Mouse (Mus musculus) urinary bladder, postnatal 10 days (tissue): ENCODE measurements around the gene Zfp984.
"Not testable (repeated sequence)": the region's sequence is repeated elsewhere in the genome, so short reads cannot be mapped to it uniquely, and the experiment has no call there.

Experiments used
- DNase-seq: peaks from one replicate; pipeline ENCODE4 v3.0.0; 2022; ENCODE audit warnings: low spot score

The Zfp984 gene

DNA sequence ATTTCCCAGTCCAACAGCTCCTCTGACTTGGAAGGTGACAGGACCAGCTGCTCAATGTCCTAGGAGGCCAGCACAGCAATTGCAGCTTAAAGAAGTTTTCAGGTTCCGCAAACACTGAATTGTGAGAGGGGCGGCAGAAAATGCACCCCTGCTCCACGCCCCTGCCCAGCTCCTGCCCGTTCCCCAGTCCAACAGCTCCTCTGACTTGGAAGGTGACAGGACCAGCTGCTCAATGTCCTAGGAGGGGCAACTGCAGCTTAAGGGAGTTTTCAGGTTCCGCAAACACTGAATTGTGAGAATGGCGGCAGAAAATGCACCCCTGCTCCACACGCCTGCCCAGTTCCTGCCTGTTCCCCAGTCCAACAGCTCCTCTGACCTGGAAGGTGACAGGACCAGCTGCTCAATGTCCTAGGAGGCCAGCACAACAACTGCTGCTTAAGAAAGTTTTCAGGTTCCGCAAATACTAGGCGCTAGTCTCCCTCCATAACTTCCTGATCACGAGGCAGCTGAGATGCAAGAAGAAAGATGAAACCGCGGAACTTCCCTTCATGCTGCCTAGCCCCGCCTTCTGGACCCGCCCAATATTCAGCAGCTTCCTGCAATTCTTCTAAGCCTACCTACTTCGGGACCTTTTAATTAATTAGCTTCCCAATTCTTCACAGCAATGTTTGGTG, at the start of gene Zfp984:
Gene Zfp984, minus strand, starts transcription at position 497 of the 674 bp plus-strand sequence.
- not testable (repeated sequence) for DNase-seq

- DNase-seq = no peak
Measured at GRCm38 (mm10) chr4:147850776-147851175, 41.2 kb upstream of the Zfp984 start.

GRCm38 (mm10) chr4:147848584-147848991, 39.0 kb upstream of the Zfp984 start:
- no peak for DNase-seq

GRCm38 (mm10) chr4:147847614-147848583, 38.3 kb upstream of the Zfp984 start, which contains the start of gene Zfp933:
Zfp933 (minus strand) TSS chr4:147848366.
- DNase-seq = no peak

GRCm38 (mm10) chr4:147842871-147843270, 33.3 kb upstream of the Zfp984 start:
- DNase-seq = no peak

DNA sequence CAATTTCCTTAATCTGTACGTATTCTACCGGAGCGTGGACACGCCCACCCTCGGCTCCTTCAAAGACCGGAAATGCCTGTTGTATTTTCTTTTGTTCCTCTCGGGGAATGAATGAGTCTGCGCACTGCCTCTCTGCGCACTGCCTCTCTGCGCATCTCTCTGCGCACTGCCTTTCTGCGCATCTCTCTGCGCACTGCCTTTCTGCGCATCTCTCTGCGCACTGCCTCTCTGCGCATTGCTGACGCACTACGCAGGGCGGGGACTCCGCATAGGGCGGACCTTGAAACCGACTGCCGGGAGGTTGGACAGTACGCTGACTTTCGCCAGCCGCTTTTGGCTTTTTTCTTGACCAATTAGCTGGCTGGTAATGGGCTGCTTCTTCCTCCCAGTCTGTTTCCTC, 29.7 kb upstream of the Zfp984 start:
- DNase-seq = not testable (repeated sequence)

- no peak for DNase-seq
Measured at GRCm38 (mm10) chr4:147824389-147824788, 14.8 kb upstream of the Zfp984 start.

DNA sequence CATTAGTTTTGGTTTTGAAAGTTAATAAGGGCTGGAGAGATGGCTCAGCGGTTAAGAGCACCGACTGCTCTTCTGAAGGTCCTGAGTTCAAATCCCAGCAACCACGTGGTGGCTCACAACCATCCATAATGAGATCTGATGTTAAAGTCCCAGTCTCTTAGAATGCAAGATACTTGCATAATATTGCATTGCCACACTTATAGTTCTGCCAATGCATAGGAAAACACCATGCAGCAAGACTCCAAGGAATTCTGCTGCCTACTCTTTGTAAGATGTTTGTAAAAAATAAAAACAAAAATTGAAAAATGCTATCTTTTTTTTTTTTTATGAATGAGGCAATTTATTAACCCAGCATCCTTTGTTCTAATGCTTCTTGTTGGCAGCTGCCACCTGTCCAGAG, 11.8 kb upstream of the Zfp984 start:
- DNase-seq = not testable (repeated sequence)

- not testable (repeated sequence) for DNase-seq
Measured at GRCm38 (mm10) chr4:147819659-147820058, 10.1 kb upstream of the Zfp984 start.

- DNase-seq = no peak
Measured at GRCm38 (mm10) chr4:147814592-147815167, 5.1 kb upstream of the Zfp984 start.

DNA sequence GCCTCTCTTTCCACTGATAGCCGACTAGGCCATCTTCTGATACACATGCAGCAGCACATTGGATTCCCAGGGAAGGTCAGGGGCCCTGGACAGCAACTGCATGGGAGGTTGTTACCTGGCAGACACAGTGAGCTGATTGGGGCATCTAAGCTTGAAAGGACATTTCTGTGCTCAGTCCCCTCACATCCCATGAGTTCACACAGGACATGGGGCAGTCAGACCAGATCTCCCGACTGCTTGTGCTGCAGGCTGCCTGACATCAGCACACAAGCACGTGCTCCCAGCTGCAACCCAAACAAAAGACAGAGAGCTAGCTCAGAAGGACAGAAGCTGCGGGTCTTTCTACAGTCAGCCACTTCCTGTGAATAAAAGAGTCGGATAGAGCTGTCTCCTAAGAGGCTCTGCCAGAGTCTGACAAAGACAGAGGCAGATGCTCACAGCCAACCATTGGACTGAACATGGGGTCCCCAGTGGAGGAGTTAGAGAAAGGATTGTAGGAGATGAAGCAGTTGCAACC, 3.7 kb upstream of the Zfp984 start:
- DNase-seq = no peak

GRCm38 (mm10) chr4:147809966-147810304, 347 bp upstream of the Zfp984 start:
- not testable (repeated sequence) for DNase-seq

DNA sequence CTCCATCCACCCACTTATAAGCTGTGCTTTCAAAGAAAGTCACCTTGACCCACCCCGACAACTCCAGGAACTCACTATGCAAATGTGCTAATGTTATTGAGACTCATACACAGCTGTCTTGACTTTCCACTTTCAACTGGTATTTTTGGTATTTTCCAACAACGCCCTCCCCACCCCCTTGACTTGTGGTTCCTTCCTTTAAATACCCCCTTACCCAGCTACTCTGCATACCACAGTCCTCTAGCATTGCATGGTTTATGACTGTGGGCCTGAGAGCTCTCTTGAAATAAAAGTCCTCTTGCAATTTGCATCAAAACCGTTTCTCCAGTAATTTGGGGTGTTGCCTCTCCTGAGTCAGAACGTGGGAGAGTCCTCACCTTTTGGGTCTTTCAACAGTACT, 1.1 kb downstream of the Zfp984 start:
- not testable (repeated sequence) for DNase-seq

DNA sequence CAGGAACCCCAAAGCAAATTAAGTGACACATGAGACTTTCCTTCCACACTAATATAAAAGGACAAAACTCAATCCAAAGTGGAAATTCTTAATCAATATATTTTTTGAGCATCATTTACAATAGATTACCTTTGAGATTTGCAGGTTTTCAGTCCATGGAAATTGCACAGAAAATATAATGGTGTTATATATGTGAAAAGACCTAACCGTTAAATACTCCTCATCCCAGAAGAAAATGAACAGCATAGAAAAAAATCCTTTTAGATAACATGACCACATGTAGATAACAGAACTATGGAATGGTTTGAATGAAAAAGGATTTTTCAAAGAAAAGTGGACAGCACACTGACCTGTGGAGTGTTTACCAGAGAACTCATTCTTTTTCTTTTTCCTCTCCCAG, 14.3 kb downstream of the Zfp984 start:
- not testable (repeated sequence) for DNase-seq

GRCm38 (mm10) chr4:147794026-147794665, 15.4 kb downstream of the Zfp984 start:
- not testable (repeated sequence) for DNase-seq

DNA sequence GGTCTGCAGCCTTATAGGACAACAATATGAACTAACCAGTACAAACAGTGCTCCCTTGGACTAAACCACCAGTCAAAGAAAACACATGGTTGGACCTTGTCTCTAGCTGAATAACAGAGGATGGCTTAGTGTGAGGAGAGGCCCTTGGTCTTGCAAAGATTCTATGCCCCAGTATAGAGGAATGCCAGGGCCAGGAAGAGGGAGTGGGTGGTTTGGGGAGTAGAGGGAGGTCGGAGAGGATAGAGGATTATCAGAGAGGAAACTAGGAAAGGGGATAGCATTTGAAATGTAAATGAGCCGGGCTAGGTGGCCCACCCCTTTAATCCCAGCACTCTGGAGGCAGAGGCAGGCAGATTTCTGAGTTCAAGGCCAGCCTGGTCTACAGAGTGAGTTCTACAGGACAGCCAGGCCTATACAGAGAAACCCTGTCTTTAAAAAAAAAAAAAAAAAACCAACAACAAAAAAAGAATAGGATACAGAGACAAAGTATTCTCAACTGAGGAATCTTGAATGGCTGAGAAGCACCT, 16.1 kb downstream of the Zfp984 start:
- not testable (repeated sequence) for DNase-seq

DNA sequence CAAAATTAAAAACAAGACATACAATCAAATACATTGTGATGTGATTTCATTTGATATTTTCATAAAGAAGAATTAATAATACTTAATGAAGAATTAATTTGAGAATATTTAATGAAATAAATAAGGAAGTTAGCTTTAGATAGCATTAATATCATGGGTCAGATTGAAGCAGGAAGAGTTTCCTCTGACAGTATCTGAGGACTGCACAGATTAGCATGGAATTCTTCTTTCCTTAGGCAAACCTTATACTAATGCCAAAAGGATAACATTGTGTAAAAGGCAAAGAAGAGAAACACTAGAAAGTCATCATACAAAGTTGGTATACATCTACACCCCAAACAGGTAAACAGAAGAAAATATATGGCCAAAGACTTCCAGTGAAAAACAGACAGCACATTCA, 17.9 kb downstream of the Zfp984 start:
- DNase-seq = not testable (repeated sequence)

- not testable (repeated sequence) for DNase-seq
Measured at GRCm38 (mm10) chr4:147746255-147746654, 63.3 kb downstream of the Zfp984 start.

DNA sequence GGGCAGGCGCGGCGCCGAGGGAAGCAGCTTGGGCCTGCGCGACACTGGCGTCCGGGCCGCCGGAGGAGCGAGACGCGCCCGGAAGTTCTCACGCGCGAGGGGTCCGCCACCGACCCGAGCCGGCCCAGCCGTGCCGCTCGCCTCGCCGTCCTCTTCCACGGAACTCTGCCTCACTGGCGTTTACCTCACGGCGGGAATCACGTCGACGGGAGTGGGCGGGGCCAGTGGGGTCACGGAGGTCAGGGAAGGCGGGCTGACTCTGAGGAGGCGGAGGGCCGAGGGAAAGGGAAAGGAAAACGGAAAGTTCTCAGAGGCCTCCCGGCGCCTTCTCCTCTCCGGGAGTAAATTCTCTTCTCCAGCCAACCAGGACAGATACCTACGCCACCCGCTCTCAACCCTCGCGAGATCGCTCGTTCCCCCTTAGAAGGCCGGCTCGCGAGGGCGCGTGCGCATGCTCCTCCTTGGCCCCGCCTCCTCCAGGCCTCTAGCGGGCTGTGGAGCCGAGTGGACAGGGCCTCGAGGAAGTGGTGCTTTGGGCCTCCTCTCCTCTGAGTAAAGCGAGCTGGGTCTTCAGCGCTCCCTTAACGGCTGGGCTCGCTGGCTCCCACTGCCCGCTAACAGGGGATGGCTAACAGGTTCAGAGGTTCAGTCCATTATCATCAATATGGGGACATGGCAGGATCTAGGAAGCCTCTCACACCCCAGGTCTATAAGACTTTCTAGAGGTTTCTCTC, 70.8 kb downstream of the Zfp984 start:
- DNase-seq = not testable (repeated sequence)
